Mouse (Mus musculus): ENCODE data around the gene Gm20388.

DNA sequence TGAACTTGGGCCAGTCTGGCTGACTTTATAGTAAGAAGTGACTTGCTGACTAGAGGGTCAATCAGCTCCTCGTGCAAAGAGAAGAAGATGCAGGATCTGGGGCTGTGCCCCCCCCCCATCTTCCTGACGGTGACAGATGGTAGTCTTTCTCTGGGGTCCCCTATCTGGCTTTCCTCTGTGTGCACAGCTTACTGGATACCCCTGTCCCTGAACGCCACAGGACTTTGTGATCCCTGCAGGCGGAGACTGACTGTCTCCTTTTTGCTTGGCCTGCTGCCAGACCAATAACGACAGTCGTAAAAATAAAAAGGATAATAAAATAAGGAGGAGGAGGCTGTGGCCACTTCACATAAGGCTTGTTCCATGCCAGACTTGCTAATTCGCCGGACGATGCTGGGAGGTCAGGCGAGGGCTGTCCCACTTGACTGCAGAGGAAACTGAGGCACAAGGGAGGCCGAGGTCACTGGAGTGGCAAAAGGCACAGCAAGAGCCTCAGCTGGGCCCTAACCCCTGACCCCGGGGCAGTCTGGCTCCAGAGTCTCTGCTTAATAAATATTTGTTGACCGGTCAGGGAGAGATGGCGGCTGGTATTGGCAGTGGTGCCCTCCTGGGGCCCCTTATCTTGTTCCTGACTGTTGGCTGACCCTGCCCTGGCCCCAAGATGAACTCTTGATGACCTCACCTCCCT lies 581.7 kb downstream of the Gm20388 start:
- TF ChIP-seq CTCF (IDR thresholded peaks at IDR 0.05; ENCODE audit: low read depth) (no peak), EP300 (IDR thresholded peaks at IDR 0.05; ENCODE audit: low read depth) (no peak)
